Mouse (Mus musculus): ENCODE measurements at regions not wholly inside any gene's neighbourhood (a gene's known extent, or its start where the extent isn't known, plus 50 kb on each side); places are given as distances from the start of the nearest gene placed in this dataset.
"Not testable (repeated sequence)": the region's sequence is repeated elsewhere in the genome, so short reads cannot be mapped to it uniquely, and the experiment has no call there.

GRCm38 (mm10) chr13:5920422-5920821 lies 59.1 kb downstream of the Klf6 start:
- no peak for DNase-seq (ENCODE audit: low spot score)

GRCm38 (mm10) chr13:5931433-5931832 lies 70.2 kb downstream of the Klf6 start:
- DNase-seq (ENCODE audit: low spot score) = no peak

- no peak for DNase-seq (ENCODE audit: low spot score)
Observed at GRCm38 (mm10) chr13:5937436-5937835, 76.2 kb downstream of the Klf6 start.

- DNase-seq (ENCODE audit: low spot score) = no peak
Observed at GRCm38 (mm10) chr13:5937970-5938369, 76.7 kb downstream of the Klf6 start.

GRCm38 (mm10) chr13:5939368-5939767 lies 78.1 kb downstream of the Klf6 start:
- DNase-seq (ENCODE audit: low spot score) = no peak

- no peak for DNase-seq (ENCODE audit: low spot score)
Observed at GRCm38 (mm10) chr13:5952863-5953262, 91.6 kb downstream of the Klf6 start.

GRCm38 (mm10) chr13:5955121-5955520 lies 93.8 kb downstream of the Klf6 start:
- DNase-seq (ENCODE audit: low spot score) = not testable (repeated sequence)

- no peak for DNase-seq (ENCODE audit: low spot score)
Observed at GRCm38 (mm10) chr13:5956145-5956544, 94.9 kb downstream of the Klf6 start.

- no peak for DNase-seq (ENCODE audit: low spot score)
Observed at GRCm38 (mm10) chr13:5962947-5963346, 101.7 kb downstream of the Klf6 start.

GRCm38 (mm10) chr13:5964626-5965025 lies 103.3 kb downstream of the Klf6 start:
- DNase-seq (ENCODE audit: low spot score) = no peak

GRCm38 (mm10) chr13:5978615-5979014 lies 117.3 kb downstream of the Klf6 start:
- no peak for DNase-seq (ENCODE audit: low spot score)

- no peak for DNase-seq (ENCODE audit: low spot score)
Observed at GRCm38 (mm10) chr13:5987491-5987890, 126.2 kb downstream of the Klf6 start.

- no peak for DNase-seq (ENCODE audit: low spot score)
Observed at GRCm38 (mm10) chr13:5988407-5988806, 127.1 kb downstream of the Klf6 start.

GRCm38 (mm10) chr13:6000559-6001217 lies 139.4 kb downstream of the Klf6 start:
- no peak for DNase-seq (ENCODE audit: low spot score)

GRCm38 (mm10) chr13:6001218-6001564 lies 139.9 kb downstream of the Klf6 start:
- no peak for DNase-seq (ENCODE audit: low spot score)

GRCm38 (mm10) chr13:6005901-6006300 lies 144.6 kb downstream of the Klf6 start:
- no peak for DNase-seq (ENCODE audit: low spot score)

GRCm38 (mm10) chr13:6009671-6010070 lies 148.4 kb downstream of the Klf6 start:
- no peak for DNase-seq (ENCODE audit: low spot score)

- DNase-seq (ENCODE audit: low spot score) = no peak
Observed at GRCm38 (mm10) chr13:6027207-6027606, 165.9 kb downstream of the Klf6 start.

GRCm38 (mm10) chr13:6028878-6029277 lies 167.6 kb downstream of the Klf6 start:
- no peak for DNase-seq (ENCODE audit: low spot score)

GRCm38 (mm10) chr13:6029461-6029860 lies 168.2 kb downstream of the Klf6 start:
- DNase-seq (ENCODE audit: low spot score) = no peak

- DNase-seq (ENCODE audit: low spot score) = no peak
Observed at GRCm38 (mm10) chr13:6030128-6030527, 168.8 kb downstream of the Klf6 start.

- DNase-seq (ENCODE audit: low spot score) = no peak
Observed at GRCm38 (mm10) chr13:6040132-6040531, 178.8 kb downstream of the Klf6 start.

GRCm38 (mm10) chr13:6040663-6041062 lies 179.4 kb downstream of the Klf6 start:
- no peak for DNase-seq (ENCODE audit: low spot score)

GRCm38 (mm10) chr13:6042495-6042894 lies 181.2 kb downstream of the Klf6 start:
- DNase-seq (ENCODE audit: low spot score) = no peak
